Mouse (Mus musculus) olfactory bulb, adult 2 months (tissue): ENCODE data around the gene Sectm1b.

Experiments used
- CTCF ChIP-seq: fragments of 200-500 bp; IDR thresholded peaks from 2 replicates; pipeline ENCODE4 v1.5.1; 2012; ENCODE audit warnings: low read depth, mild to moderate bottlenecking, low read length, moderate library complexity; ENCODE audit not compliant: insufficient read depth
- POLR2A ChIP-seq: fragments of 200-500 bp; IDR thresholded peaks from 2 replicates; pipeline ENCODE4 v1.6.1; 2012; ENCODE audit warnings: mild to moderate bottlenecking, low read depth, low read length, moderate library complexity; ENCODE audit not compliant: insufficient read depth

- TF ChIP-seq CTCF (no peak), POLR2A (no peak)
Observed at GRCm38 (mm10) chr11:121033118-121033517, 30.3 kb downstream of the Sectm1b start.
